Mouse (Mus musculus) 3134 (cell line): ENCODE measurements around the gene Megf9.

ENCODE experiments used
- DNase-seq: peaks from one replicate; pipeline ENCODE4 v3.0.0-alpha.2; 2011; ENCODE audit warnings: low spot score; ENCODE audit not compliant: insufficient read length; ENCODE audit errors: extremely low read depth

Megf9 gene

GRCm38 (mm10) chr4:70528622-70529021 lies 6.2 kb downstream of the Megf9 start:
- DNase-seq: no peak

- no peak for DNase-seq
Observed at GRCm38 (mm10) chr4:70523346-70523745, 11.4 kb downstream of the Megf9 start.

GRCm38 (mm10) chr4:70521506-70522292 lies 13.1 kb downstream of the Megf9 start:
- DNase-seq: no peak

- no peak for DNase-seq
Observed at GRCm38 (mm10) chr4:70517646-70518045, 17.1 kb downstream of the Megf9 start.

- DNase-seq: no peak
Observed at GRCm38 (mm10) chr4:70516289-70516688, 18.5 kb downstream of the Megf9 start.

- no peak for DNase-seq
Observed at GRCm38 (mm10) chr4:70515514-70515913, 19.3 kb downstream of the Megf9 start.

- no peak for DNase-seq
Observed at GRCm38 (mm10) chr4:70509987-70510386, 24.8 kb downstream of the Megf9 start.

GRCm38 (mm10) chr4:70509565-70509964 lies 25.2 kb downstream of the Megf9 start:
- DNase-seq: no peak

GRCm38 (mm10) chr4:70508207-70508606 lies 26.6 kb downstream of the Megf9 start:
- DNase-seq: no peak

GRCm38 (mm10) chr4:70505951-70506350 lies 28.8 kb downstream of the Megf9 start:
- DNase-seq: no peak

GRCm38 (mm10) chr4:70503827-70504226 lies 31.0 kb downstream of the Megf9 start:
- DNase-seq: no peak

- no peak for DNase-seq
Observed at GRCm38 (mm10) chr4:70499285-70499684, 35.5 kb downstream of the Megf9 start.

- no peak for DNase-seq
Observed at GRCm38 (mm10) chr4:70496978-70497377, 37.8 kb downstream of the Megf9 start.

GRCm38 (mm10) chr4:70489792-70490191 lies 45.0 kb downstream of the Megf9 start:
- no peak for DNase-seq

- no peak for DNase-seq
Observed at GRCm38 (mm10) chr4:70488415-70488814, 46.4 kb downstream of the Megf9 start.

- DNase-seq: no peak
Observed at GRCm38 (mm10) chr4:70484134-70484533, 50.7 kb downstream of the Megf9 start.

- DNase-seq: no peak
Observed at GRCm38 (mm10) chr4:70481931-70482330, 52.9 kb downstream of the Megf9 start.

- no peak for DNase-seq
Observed at GRCm38 (mm10) chr4:70471398-70471797, 63.4 kb downstream of the Megf9 start.

- DNase-seq: no peak
Observed at GRCm38 (mm10) chr4:70465921-70466689, 68.7 kb downstream of the Megf9 start.

- DNase-seq: no peak
Observed at GRCm38 (mm10) chr4:70463302-70463701, 71.5 kb downstream of the Megf9 start.

GRCm38 (mm10) chr4:70461416-70461815 lies 73.4 kb downstream of the Megf9 start:
- DNase-seq: no peak

GRCm38 (mm10) chr4:70452161-70452560 lies 82.6 kb downstream of the Megf9 start:
- no peak for DNase-seq
